Mouse (Mus musculus) cortical plate, adult 2 months (tissue): Measurements from ENCODE around the gene Meox1.

ENCODE experiments used
- CTCF ChIP-seq: fragments of 200-500 bp; IDR thresholded peaks from 2 replicates; pipeline ENCODE4 v1.5.1; 2011; ENCODE audit warnings: mild to moderate bottlenecking, control low read depth, low read length; ENCODE audit not compliant: insufficient read depth; ENCODE audit errors: extremely low read depth
- POLR2A ChIP-seq: fragments of 200-500 bp; IDR thresholded peaks from 2 replicates; pipeline ENCODE4 v1.6.1; 2011; ENCODE audit warnings: mild to moderate bottlenecking, low read length, control low read depth; ENCODE audit not compliant: insufficient read depth; ENCODE audit errors: extremely low read depth

DNA sequence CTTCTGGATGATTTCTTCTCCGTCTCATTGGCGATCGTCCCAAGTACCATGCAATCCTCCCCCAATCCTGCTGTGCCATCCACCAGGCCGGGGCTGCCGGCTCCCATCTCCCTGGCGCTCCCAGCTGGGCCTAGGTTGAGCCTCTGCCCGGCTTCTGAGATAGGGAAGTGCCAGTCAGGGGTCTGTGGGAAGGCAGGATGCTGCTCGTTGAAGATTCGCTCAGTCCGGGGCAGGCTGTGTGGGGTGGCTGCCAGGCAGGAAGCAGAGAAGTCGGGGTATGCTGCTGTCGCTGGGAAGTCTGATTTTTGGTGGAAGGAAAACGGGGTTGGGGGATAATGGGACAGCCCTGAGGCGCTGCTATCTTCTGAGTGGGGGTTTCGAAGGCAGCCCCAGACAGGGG, 614 bp downstream of the Meox1 start:
- TF ChIP-seq POLR2A (no peak), CTCF (no peak)
